Mouse (Mus musculus): ENCODE measurements around the gene Birc6.

- no peak for TF ChIP-seq POLR2A (IDR thresholded peaks at IDR 0.05; ENCODE audit: extremely low read depth, insufficient read depth, low read length)
- TF ChIP-seq CTCF (IDR thresholded peaks at IDR 0.05; ENCODE audit: low read depth, low read length) = no peak
Measured at GRCm38 (mm10) chr17:74570585-74570984, 42.5 kb downstream of the Birc6 start.
